Mouse (Mus musculus): ENCODE results near the gene Klhl7.
A peak's percentile ranks its signal among the peaks of the same experiment; 100 is the strongest.

Gene Klhl7

GRCm38 (mm10) chr5:24100106-24100809 lies at the start of gene Klhl7:
Gene Klhl7, plus strand, starts transcription at chr5:24100605.
- no peak for DNase-seq (ENCODE audit: low read depth)

GRCm38 (mm10) chr5:24051755-24052675 lies 48.4 kb upstream of the Klhl7 start:
- no peak for DNase-seq (ENCODE audit: low read depth)

DNA sequence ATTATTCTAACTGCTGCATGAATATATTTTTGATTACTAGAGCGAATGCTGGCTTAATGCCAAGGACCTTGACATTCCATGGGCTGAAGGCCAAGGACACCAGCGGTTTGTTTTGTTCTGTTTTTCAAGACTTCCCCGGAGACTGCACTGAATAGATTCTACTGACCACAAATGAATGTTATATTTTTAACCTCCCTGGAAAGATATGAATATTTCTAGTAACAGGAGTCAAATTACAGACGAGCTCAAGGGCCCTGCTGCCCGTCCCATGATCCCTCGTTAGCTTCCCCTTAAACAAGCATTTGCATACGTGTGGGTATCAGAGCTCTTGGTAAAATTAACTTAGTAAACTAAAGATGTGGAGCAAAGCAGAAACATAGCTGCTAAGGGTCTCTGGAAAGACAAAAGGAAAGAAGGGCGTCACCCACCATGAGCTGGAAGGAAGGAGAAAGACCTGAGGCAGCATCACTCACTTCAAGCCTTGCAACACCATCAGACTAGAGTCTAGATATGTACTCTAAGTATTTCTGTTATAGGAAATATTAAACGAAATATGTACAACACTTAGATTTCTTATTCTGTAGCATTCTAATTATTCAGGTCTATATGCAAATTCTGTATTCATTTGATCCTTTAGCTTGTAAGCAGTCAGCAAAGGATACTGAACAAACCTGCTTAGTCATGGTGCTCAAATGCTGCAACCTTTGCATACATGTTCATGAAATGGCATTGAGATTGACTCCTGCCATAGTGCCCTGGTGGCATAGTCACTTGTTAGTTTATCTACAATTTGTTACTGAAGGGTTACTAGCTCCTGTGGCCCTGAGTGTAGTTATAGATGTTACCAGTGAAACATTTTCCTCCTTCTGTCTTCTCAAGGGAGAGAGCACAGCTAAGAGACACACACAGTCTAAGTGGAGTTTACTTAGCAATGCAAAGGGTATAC lies 46.9 kb upstream of the Klhl7 start:
- peak; percentile 85 for DNase-seq (ENCODE audit: low read depth)

GRCm38 (mm10) chr5:24054382-24054781 lies 46.0 kb upstream of the Klhl7 start:
- DNase-seq (ENCODE audit: low read depth): no peak

DNA sequence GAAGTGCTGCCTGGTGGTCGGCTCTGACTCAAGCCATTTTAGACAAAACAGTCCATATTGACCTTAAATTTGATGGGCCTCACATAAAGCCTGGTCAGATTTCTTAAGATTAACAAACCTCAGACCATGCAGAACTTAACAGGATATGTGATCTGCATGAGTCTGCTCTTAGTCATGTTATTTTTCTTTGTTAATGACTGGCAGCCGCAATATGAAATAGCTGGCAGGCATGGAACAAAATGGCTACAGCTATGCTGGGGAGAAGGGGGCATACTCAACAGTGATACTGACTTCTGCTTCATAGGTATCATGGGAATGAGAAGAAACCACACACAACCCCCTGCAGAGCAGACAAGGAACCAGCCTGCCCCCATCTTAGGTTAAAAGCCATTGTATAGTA lies 43.5 kb upstream of the Klhl7 start:
- peak; percentile 40 for DNase-seq (ENCODE audit: low read depth)

DNA sequence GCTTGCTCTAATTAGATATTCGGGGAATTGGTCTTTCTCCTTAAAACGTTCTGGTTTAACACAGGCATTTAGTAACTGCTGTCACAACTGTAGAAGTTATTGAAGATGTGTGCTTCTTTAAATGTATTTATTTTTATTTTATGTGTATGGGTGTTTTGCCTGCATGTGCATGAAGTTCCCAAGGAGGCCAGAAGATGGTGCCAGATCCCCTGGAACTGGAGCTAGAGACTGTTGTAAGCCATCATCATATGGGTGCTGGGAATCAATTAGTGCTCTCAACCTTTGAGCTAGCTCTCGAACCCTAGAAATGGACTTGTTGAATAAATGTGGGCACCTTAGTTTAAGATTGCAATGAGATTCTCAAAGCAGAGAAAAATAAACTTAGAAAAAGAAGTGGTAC lies 42.8 kb upstream of the Klhl7 start:
- no peak for DNase-seq (ENCODE audit: low read depth)

DNA sequence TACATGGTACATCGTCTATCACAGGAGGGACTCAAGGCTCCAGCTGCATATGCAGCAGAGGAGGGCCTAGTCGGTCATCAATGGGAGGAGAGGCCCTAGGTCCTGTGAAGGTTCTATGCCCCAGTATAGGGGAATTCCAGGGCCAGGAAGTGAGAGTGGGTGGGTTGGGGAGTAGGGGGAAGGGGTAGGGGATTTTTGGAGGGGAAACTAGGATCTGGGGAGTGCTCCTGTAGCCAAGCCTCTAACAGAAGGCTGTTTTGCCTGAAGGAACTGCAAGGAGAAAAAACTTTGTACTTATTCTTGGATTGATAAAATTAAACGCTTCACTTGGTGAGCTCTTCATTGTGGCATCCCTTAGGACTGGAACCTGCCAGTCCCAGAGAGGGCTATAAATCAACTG lies 39.5 kb upstream of the Klhl7 start:
- DNase-seq (ENCODE audit: low read depth): no peak

DNA sequence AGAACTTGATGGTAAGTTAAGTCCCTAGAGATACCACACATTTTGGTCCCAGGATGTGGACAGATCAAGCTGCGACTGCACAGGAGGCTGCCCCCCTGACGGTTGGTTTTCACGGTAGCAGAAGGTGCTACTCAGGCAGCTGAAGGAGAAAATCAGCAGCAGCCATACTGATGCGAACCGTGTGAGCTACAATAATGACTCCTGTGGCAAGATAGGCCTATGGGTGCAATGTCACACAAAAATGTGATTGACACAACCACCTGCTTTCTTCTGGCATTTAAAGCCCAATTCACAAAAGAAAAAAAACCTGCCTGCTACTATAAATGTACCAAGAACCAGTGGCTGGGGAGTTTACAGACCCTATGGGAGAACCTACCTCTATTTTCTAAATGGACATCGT lies 37.4 kb upstream of the Klhl7 start:
- DNase-seq (ENCODE audit: low read depth): no peak

DNA sequence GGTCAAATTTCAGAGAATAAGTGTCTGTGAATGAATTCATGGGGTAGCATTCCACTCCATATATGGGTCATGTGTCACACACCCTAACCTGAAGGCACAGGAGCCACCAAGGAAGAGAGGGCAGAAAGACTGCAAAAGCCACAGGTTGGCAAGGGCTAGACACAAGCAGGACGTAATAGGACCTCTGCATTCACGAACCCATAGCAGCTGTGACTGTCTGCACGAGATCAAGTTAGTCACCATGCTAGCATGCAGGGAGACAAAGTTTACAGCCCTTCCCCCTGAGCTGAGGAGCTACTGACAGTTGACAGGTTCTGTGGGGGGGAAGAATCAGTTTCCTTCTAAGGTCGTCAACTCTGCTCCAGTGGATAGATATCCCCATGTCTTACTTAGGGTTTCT lies 36.9 kb upstream of the Klhl7 start:
- no peak for DNase-seq (ENCODE audit: low read depth)

GRCm38 (mm10) chr5:24068955-24069354 lies 31.4 kb upstream of the Klhl7 start:
- DNase-seq (ENCODE audit: low read depth): no peak

DNA sequence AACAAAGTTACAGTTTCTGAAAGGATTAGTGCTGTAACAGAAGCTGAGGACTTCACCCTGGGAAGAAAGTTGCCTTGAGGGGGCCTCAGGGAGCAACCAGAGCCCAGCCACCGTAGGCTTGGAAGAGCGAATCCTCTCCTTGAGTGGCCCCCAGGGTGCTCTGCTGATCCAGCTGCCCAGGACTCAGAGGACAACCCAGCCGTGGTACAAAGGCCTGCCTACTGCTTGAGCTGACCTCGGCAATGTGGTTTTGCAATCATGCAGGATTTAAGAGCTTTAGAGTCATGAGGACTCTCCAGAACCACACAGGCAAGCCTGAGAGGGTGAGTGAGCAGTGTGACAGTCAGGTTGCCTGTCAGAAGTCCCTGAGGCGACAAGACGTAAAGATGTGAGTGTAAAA lies 28.4 kb upstream of the Klhl7 start:
- no peak for DNase-seq (ENCODE audit: low read depth)

DNA sequence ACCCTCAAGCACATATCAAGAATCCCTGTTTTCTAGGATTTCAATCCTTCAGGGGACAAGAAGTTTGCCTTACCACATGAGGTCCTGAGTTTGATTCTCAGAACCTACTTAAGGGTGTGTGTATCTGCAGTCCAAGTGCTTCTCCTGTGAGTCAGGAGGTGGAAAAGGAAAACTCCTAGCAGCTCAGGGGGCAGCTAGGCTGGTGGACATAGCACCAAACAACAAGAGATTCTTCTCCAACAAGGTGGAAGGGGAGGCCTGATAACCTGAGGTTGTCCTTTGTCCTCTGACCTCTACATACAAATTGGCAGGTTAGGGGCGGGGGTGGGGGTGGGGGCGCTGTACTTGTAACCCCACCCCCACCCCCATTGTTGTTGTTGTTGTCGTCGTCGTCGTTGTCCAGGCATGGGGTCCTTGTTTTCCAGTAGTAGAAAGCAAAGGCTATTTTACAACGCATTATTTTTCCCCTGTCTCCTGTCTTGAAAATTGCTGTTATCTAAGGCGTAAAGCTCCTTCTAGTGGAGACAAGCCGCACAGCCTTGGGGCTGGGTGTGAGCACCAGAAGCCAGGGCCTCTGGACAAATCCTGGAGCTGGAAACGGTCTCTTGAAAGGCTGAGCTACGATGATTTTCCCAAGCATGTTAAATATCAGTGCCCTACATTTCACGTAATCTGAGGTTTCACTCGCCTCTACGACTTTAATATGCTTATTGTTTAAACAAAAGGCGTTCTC lies 23.3 kb upstream of the Klhl7 start:
- peak; percentile 9 for DNase-seq (ENCODE audit: low read depth)

GRCm38 (mm10) chr5:24077739-24078306 lies 22.6 kb upstream of the Klhl7 start:
- no peak for DNase-seq (ENCODE audit: low read depth)

DNA sequence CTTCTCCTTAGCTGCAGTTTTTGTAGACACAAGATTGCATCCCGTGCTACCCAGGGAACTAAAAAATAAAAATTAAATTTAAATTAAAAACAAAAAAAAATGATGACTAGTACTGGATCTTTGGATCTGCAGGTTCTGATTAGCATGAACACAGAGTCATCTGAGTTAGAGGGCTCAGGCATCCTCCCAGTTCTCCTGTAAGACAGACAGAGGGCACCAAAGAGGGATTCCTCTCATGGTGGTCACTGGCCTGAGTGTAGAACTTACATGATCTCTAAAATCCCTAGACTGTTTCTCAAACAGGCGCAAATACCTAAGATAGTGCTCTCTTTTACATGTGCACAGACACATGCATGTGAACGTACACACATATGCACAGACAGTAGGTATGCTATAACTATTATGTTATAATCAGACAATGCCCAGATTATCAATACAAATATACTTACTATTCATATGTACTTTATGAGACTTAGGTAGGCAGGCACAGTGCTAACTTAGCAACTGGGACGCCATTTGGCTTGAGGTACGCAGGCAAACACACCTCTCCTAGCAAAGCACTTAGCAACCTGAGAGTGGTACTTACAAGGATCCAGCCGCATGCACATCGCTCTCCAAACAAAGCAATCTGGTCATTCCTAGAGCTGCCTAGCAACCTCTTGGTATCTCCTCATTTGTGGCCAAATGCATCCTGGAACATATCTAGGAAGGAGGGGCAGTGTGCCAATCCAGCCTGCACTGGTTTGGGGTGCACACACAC lies 21.8 kb upstream of the Klhl7 start:
- DNase-seq (ENCODE audit: low read depth): peak; percentile 8

GRCm38 (mm10) chr5:24080826-24081225 lies 19.6 kb upstream of the Klhl7 start:
- DNase-seq (ENCODE audit: low read depth): no peak

GRCm38 (mm10) chr5:24084835-24085234 lies 15.6 kb upstream of the Klhl7 start:
- no peak for DNase-seq (ENCODE audit: low read depth)

- DNase-seq (ENCODE audit: low read depth): no peak
Observed at GRCm38 (mm10) chr5:24086241-24086640, 14.2 kb upstream of the Klhl7 start.

DNA sequence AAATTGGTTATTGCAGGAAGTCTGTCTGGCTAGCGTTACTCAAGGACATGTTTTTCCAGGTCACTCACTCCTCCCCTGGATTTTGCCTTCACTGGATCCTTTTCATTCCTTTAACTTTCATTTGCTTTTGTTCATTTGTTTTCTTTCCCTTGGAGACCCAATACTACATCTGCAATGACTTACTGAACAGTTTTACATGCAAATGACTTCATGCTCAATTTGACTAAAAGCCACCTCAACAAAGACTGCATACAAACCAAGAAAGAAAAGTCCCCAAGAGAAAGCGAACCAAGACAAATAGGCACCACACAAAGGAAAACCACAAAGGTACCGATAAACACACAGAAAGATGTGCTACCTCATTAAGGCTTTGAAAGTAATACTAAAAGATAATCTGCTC lies 13.5 kb upstream of the Klhl7 start:
- no peak for DNase-seq (ENCODE audit: low read depth)

DNA sequence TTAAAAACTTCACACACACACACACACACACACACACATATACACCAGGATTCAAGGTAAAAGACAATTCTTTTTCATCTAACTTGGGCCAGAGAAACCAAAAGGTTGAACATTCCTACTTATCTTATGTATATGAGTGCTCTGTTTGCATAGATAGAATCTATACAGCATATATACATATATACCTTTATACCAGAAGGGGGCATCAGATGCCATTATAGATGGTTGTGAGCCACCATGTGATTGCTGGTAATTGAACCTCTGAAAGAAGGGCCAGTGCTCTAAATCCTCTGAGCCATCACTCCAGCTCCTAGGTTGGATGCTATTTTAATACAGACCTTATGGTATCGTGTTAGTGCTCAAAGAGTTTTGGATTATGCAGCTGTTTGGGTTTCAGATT lies 12.0 kb upstream of the Klhl7 start:
- DNase-seq (ENCODE audit: low read depth): peak; percentile 49

DNA sequence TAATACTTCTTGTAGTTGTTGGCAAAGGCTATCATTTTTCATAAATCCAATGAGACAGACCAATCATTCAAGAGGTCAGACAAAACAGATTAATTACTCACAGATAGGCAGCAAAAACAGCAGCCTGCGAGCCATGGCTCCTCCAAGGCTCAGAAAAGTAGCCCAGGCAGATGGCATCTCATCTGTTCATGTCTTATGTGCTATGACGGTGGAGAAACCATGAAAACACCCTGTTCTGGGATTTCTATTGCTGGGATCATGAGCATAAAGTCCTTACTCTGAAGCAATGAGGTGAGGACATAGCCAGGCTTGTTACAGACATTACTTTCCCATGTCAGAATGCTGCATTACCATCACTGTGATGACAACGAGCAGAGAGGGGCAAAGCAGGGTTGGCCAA lies 7.9 kb upstream of the Klhl7 start:
- DNase-seq (ENCODE audit: low read depth): no peak
